Mouse (Mus musculus): ENCODE results near the gene Cd99l2.

DNA sequence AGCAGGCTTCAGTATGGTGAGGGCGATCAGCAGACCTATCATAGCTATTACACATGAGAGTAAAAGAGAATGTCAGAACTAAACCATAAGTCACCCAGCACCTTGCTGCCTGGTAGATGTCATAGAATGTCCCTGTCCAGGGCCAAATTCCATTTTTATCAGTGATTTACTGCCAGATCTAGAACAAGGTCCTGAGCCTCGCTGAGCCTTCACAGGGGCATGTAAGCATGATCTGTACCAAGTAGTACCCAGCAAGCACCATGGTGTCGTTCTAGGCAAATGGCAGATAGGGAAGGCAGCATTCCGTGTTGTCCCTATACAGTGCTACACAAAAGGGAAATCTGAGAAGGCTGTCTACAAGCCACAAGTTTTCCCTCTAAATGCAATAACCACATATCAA is 79.0 kb downstream of the Cd99l2 start:
- no peak for TF ChIP-seq CTCF (IDR thresholded peaks at IDR 0.05; ENCODE audit: extremely low read depth, insufficient read length, insufficient replicate concordance, low read depth, low read length)
- TF ChIP-seq POLR2A (IDR thresholded peaks at IDR 0.05; ENCODE audit: low read depth, low read length), result no peak
